Mouse (Mus musculus): ENCODE results near the gene Dcun1d4. TPM values are rescaled to one million over a fixed set of nuclear protein-coding genes. Genes with fewer than 3 reads are reported as not detected.
A peak's percentile ranks its signal among the peaks of the same experiment; 100 is the strongest.

Dcun1d4 gene
- polyA plus RNA-seq, 1 experiment from 2014 or later = 46.6 TPM

DNA sequence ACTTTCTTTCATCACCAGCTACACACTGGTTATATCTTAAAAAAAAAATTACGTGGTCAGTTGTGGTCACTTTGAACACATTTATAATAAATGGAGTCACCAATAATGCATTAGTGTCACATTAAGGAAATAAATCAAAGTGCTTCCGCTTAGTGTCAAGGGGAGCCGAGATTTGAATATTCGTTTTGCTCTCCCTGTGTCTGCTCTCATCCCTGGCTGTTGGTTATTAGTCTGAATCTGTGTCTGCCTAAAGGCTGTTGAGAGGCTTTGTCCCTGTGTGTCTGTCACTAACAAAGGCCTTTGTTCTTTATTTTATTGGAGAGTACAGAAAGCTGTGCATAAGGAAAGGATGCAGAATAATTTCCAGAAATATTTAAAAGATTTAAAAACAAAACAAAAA lies 105.8 kb downstream of the Dcun1d4 start:
- Histone ChIP-seq H3K4me1 (peaks cover 9% of the 10 kb centered on the region), H3K4me3 (no peak overlapping the region)
- 77% methylated on average over 4 of the region's 4 CpGs for WGBS

DNA sequence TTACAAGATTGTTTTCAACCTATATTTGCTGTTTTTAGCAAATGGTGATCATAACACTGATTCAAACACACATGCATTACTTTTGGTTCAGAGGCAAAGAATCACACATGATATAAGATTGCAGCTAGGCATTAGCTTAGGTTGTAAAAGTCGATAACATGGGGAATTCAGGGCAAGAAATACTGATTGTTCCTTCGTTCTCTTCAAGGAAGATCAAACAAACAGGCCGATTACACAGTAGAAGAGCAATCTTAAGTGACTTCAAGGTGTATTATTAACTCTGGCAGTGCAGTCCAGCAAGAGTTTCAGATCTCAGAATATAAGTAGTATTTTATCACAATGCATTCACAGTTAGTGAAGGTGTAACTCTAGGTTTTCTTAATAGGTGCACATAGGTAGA lies 106.3 kb downstream of the Dcun1d4 start:
- peaks cover 9% of the 10 kb centered on the region for H3K4me1 ChIP-seq
- no peak for DNase-seq (ENCODE audit: low spot score)
- WGBS = 80% methylated on average over 3 of the region's 3 CpGs
- no peaks in the 10 kb centered on the region for H3K27me3 ChIP-seq (replicated peaks; ENCODE audit: low read depth, poor library complexity, severe bottlenecking)
- H3K9me3 ChIP-seq = no peaks in the 10 kb centered on the region
- no peaks in the 10 kb centered on the region for H3K36me3 ChIP-seq (replicated peaks)
- H3K4me3 ChIP-seq = no peak overlapping the region
- no peak overlapping the region for H3K27ac ChIP-seq (replicated peaks)

More for the DNA sequence above, 105.8 kb downstream of the Dcun1d4 start:
- no peaks in the 10 kb centered on the region for H3K36me3 ChIP-seq (replicated peaks)
- no peak for DNase-seq (ENCODE audit: low spot score)
- H3K27me3 ChIP-seq (replicated peaks; ENCODE audit: low read depth, poor library complexity, severe bottlenecking) = no peaks in the 10 kb centered on the region
- H3K9me3 ChIP-seq = no peaks in the 10 kb centered on the region
- H3K27ac ChIP-seq (replicated peaks) = no peak overlapping the region

DNA sequence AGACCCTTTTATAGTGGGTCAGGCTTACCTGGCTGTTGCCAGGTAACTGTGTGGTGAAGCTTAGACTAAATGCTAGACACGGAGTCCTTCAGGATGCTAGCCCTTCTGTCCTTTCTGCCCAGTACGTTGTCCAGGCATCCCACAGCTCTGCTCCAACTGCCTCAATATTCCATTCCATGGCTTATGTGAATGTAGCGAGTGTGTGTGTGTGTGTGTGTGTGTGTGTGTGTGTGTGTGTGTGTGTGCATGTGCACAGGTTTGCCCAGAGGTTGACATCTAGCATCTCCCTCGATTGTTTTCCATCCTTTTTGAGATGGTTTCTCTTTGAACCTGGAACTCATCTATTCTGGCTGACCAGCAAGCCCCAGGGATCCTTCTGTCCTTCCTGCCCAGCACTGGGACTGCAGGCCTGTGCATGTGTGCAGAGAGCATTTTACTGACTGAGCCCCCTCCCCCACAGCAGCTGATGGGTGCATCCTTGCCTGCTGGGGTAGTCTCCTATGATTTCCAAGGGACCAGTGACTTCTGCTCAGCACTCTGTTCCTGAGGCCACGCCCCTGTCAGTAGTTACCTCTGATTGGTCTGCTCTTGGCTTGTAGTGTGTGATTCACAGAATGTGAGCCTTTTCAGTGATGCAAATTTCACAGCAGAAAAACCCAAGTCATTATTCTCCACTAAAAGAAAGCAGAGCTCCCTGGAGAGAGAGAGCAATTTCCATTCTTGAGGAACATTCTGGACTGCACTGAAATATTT lies 118.3 kb downstream of the Dcun1d4 start:
- peak; percentile 16 for DNase-seq (ENCODE audit: low spot score)

DNA sequence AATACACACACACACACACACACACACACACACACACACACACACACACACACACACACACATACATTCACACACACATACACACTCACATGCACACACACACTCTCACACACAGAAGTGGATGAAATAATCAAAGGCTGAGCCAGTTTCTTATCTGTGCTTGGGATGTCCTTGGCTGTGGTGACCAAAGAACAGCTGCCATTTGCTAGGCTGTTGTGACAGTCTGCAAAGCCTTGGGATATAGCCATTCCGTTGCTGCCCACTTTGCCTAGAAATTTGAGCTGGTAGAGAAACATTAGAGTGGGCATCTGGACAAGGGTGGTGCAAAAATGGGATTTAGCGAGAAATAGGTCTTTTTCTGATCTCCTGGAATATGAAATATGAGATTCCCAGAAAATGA lies 119.2 kb downstream of the Dcun1d4 start:
- H3K4me3 ChIP-seq = no peak overlapping the region
- no peak for DNase-seq (ENCODE audit: low spot score)
- H3K4me1 ChIP-seq = peaks cover 7% of the 10 kb centered on the region
- 76% methylated on average over 2 of the region's 2 CpGs for WGBS
- no peaks in the 10 kb centered on the region for H3K9me3 ChIP-seq
- H3K36me3 ChIP-seq (replicated peaks) = no peaks in the 10 kb centered on the region
- H3K27ac ChIP-seq (replicated peaks) = no peak overlapping the region
- no peaks in the 10 kb centered on the region for H3K27me3 ChIP-seq (replicated peaks; ENCODE audit: low read depth, poor library complexity, severe bottlenecking)

More for the DNA sequence above, 118.3 kb downstream of the Dcun1d4 start:
- no peak overlapping the region; the same call in 1 of the 2 replicates for H3K27ac ChIP-seq (replicated peaks)
- H3K36me3 ChIP-seq (replicated peaks) = no peaks in the 10 kb centered on the region
- 67% methylated on average over 5 of the region's 5 CpGs for WGBS
- H3K27me3 ChIP-seq (replicated peaks; ENCODE audit: low read depth, poor library complexity, severe bottlenecking) = no peaks in the 10 kb centered on the region
- no peak overlapping the region for H3K4me3 ChIP-seq
- peaks cover 7% of the 10 kb centered on the region for H3K4me1 ChIP-seq
- no peaks in the 10 kb centered on the region for H3K9me3 ChIP-seq

DNA sequence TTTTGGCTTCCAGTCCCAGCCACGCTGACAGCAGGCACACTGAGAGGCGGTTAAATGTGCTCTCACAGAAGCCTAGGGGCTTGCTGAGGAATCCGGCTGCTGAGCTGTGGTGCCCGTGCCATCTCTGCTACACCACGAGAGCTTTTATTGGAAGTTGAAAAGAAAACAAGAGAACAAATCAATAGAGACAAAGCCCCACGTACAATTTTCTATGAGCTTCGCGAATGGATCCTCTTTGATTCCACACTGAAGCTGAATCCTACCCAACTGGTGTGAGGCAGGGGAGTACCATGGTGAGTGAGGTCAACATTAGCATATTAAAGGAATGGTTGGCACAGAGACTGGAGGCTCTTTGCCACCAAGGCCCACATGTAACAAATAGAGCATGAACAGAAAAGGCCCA lies 120.6 kb downstream of the Dcun1d4 start:
- Histone ChIP-seq H3K27ac (replicated peaks) (no peak overlapping the region), H3K27me3 (replicated peaks; ENCODE audit: low read depth, poor library complexity, severe bottlenecking) (no peaks in the 10 kb centered on the region), H3K4me3 (no peak overlapping the region), H3K9me3 (no peaks in the 10 kb centered on the region; the same call in 1 of the 2 replicates), H3K4me1 (peaks cover 7% of the 10 kb centered on the region), H3K36me3 (replicated peaks) (no peaks in the 10 kb centered on the region)
- no peak for DNase-seq (ENCODE audit: low spot score)
- 76% methylated on average over 8 of the region's 8 CpGs for WGBS

DNA sequence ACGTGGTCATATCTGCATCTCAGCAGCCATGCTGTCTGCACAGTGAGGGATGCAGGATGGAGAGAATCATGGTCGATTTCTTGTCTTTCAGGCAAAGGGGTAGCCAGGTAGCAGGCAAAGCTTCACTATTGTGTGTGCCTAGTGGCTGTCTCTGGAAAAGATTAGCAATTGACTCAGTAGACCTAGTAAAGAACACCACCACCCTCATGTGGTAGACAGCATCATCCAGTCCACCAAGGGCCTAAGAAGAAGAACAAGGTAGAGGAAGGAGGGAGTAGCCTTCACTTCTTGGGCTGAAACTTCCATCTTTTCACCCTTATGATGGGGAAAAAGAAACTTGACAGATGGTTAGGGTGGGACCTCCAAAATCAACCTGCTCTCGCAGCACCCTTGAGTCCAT lies 122.1 kb downstream of the Dcun1d4 start:
- Histone ChIP-seq H3K4me1 (peaks cover 7% of the 10 kb centered on the region), H3K36me3 (replicated peaks) (no peaks in the 10 kb centered on the region), H3K9me3 (no peaks in the 10 kb centered on the region; the same call in 1 of the 2 replicates), H3K4me3 (no peak overlapping the region), H3K27ac (replicated peaks) (no peak overlapping the region), H3K27me3 (replicated peaks; ENCODE audit: low read depth, poor library complexity, severe bottlenecking) (no peaks in the 10 kb centered on the region)
- WGBS = 82% methylated on average over 3 of the region's 3 CpGs
- no peak for DNase-seq (ENCODE audit: low spot score)

DNA sequence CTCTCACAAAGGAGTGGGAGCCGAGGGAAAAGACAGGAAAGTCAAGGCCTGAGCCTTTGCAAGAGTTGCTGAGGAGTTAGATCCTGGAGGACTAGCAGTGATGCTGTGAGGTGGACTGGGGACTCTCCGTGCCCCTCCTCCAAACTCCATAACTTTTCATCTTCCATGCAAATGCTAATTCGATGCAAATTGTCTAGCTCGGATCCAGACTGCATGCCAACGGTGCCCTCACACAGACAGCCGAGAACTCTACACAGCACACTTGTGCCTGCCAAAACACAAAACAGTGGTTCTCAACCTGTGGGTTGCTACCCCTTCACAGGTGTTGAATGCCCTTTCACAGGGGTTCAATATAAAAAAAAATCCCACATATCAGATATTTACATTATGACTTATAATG lies 123.7 kb downstream of the Dcun1d4 start:
- no peaks in the 10 kb centered on the region; the same call in 1 of the 2 replicates for H3K9me3 ChIP-seq
- no peak overlapping the region for H3K27ac ChIP-seq (replicated peaks)
- no peak overlapping the region for H3K4me3 ChIP-seq
- DNase-seq (ENCODE audit: low spot score) = no peak
- no peaks in the 10 kb centered on the region for H3K36me3 ChIP-seq (replicated peaks)
- H3K27me3 ChIP-seq (replicated peaks; ENCODE audit: low read depth, poor library complexity, severe bottlenecking) = no peaks in the 10 kb centered on the region
- 95% methylated on average over 6 of the region's 6 CpGs for WGBS
- H3K4me1 ChIP-seq = no peaks in the 10 kb centered on the region

DNA sequence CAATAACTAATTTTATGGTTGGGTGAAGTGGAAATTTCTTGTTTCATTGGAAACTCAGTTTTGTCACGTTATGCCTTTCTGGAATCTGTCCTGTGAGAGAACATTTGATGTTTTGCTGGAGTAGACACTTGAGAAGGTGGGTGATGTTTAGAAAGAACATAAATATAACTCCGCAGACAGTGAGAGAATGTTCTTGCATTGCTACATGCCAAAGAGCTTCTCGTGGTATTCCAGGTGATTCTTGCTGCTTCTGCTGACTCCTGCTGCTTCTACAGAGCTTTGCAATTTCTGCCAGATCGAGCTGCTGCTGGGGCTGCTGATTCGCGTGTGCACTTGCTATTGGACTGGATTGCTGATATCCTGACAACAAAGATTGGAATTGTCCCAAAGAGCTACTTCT lies 124.2 kb downstream of the Dcun1d4 start:
- Histone ChIP-seq H3K4me1 (no peaks in the 10 kb centered on the region), H3K36me3 (replicated peaks) (no peaks in the 10 kb centered on the region), H3K27me3 (replicated peaks; ENCODE audit: low read depth, poor library complexity, severe bottlenecking) (no peaks in the 10 kb centered on the region), H3K27ac (replicated peaks) (no peak overlapping the region), H3K9me3 (no peaks in the 10 kb centered on the region; the same call in 1 of the 2 replicates), H3K4me3 (no peak overlapping the region)
- 89% methylated on average over 6 of the region's 6 CpGs for WGBS
- no peak for DNase-seq (ENCODE audit: low spot score)

Other genes with a start within 250 kb of the Dcun1d4 start
- gene Fryl, start 224.4 kb upstream of the Dcun1d4 start, polyA plus RNA-seq (2016; fragmentation: Nextera tagmentation; extraction: Ambion mirVana) = 24.3 and 25.1 TPM in 2 replicates
- gene Ociad1, start 188.2 kb upstream of the Dcun1d4 start, polyA plus RNA-seq (2016; fragmentation: Nextera tagmentation; extraction: Ambion mirVana) = 135 and 137 TPM in 2 replicates
- gene Ociad2, start 140.0 kb upstream of the Dcun1d4 start, polyA plus RNA-seq (2016; fragmentation: Nextera tagmentation; extraction: Ambion mirVana) = 7.1 and 9.4 TPM in 2 replicates
- not detected in 2 replicates for gene Cwh43, start 74.9 kb upstream of the Dcun1d4 start, polyA plus RNA-seq (2016; fragmentation: Nextera tagmentation; extraction: Ambion mirVana)
- 0.47 TPM in 1 of 2 replicates, not detected in the other for gene Lrrc66, start 151.5 kb downstream of the Dcun1d4 start, polyA plus RNA-seq (2016; fragmentation: Nextera tagmentation; extraction: Ambion mirVana)
- gene Sgcb, start 166.8 kb downstream of the Dcun1d4 start, polyA plus RNA-seq (2016; fragmentation: Nextera tagmentation; extraction: Ambion mirVana) = 18.8 and 19.1 TPM in 2 replicates
- 0.15 TPM in 1 of 2 replicates, not detected in the other for gene Spata18, start 170.4 kb downstream of the Dcun1d4 start, polyA plus RNA-seq (2016; fragmentation: Nextera tagmentation; extraction: Ambion mirVana)